Mouse (Mus musculus) hematopoietic stem cell, adult 5-6 weeks (primary cell): ENCODE measurements around the gene Tefm. TPM values are rescaled to one million over a fixed set of nuclear protein-coding genes. Genes with fewer than 3 reads are reported as not detected.
A peak's percentile ranks its signal among the peaks of the same experiment; 100 is the strongest.
"Not testable (repeated sequence)": the region's sequence is repeated elsewhere in the genome, so short reads cannot be mapped to it uniquely, and the experiment has no call there.

Source experiments
- ATAC-seq, 2 experiments: fragments of 125-278 bp in 1 of 2; replicated peaks in 1 of 2; 2 replicates each; pipeline ENCODE4 v1.8.0; 2016 to 2017; ENCODE audit warnings: inconsistent platforms in 2 of 2, mild to moderate bottlenecking in 2 of 2, moderate number of reproducible peaks in 2 of 2, low read depth in 1 of 2, moderate TSS enrichment in 1 of 2; ENCODE audit not compliant: low FRiP score in 2 of 2, poor library complexity in 2 of 2, severe bottlenecking in 2 of 2, insufficient read depth in 1 of 2, low TSS enrichment in 1 of 2
- total RNA-seq: library from RNA; stranded (forward); fragments of 172-1452, 232-1000 nt; gene quantifications from 2 replicates; pipeline ENCODE4 v1.2.3, GENCODE M21; 2017

The Tefm gene
- 21.8 and 23.0 TPM in 2 replicates for total RNA-seq

DNA sequence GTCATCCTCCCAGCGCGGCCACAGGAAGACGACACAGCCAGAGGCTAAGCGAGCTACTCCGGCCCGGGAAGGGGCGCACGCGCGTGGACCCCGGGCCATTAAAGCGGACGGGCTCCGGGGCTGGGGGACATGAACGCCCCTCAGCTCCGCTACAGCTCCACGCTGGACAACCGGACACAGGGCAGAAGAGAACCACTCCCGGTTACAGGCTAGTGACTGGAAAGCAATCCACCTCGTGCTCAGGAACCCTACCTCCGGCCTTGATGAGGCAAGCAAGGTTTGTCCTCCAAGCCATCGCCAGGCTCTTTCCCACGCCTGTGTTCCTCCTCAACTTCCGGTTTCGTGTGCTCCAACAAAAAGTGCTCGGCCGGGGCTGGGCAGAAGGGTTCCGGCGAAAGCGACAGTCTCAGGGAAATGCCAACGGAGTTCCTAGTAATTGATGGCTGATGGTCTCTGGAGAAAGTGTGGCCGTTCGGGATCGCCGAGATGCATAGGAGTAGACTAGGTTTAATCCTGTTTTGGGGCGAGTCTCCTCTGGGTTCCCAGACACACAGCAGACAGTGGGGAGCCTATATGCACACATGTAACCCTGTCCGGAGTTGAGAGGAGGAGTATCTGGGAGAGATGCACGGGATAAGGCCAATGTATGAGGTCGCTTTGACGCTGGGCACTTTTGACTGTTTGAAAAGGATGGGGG lies at the start of gene Tefm:
Gene Tefm, minus strand, starts transcription at position 351 of the 697 bp plus-strand sequence.
- peak; percentile 65 to 79 for ATAC-seq

DNA sequence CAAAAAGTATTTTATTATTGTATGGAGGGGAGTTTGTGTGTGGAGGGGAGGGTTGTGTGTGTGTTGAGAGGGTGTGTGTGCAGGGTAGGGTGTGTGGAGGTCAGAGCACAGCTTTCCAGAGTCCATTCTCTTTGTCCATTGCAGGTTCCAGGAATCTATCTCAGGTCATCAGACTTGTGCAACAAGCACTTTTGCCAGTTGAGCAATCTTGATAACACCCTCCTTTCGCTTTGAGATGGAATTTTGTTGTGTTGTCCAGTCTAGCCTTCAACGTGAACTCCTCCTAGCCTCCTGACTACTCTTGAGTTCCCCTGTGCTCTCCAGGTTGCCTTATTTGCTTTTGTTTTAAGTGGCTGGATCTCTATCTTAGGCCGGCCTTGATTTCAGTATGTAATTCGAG lies 48.3 kb upstream of the Tefm start:
- ATAC-seq: no peak

DNA sequence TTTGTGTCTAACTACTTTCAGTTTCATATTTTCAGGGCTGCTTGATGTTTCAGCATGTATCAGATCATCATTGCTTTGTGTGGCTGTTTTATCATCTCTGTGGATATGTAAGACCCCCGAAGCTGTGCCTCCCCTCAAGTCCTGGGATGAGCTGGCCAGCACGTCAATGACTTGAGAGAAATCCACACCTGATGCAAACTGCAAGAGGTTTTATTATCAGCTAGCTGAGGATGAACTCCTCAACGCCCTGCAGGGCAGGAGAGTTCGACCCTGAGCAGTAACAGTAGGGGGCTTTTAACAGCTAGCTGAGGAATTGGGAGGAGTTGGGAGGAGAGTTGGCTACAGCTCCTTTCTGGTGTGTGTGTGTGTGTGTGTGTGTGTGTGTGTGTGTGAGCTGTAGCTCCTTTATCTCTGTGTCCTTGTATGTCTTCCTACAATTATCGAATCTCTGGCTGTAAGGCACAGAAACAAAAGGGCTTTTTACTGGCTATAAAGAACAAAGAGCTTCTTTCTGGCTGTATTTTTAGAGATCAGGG lies 43.5 kb upstream of the Tefm start:
- not testable (repeated sequence) for ATAC-seq

DNA sequence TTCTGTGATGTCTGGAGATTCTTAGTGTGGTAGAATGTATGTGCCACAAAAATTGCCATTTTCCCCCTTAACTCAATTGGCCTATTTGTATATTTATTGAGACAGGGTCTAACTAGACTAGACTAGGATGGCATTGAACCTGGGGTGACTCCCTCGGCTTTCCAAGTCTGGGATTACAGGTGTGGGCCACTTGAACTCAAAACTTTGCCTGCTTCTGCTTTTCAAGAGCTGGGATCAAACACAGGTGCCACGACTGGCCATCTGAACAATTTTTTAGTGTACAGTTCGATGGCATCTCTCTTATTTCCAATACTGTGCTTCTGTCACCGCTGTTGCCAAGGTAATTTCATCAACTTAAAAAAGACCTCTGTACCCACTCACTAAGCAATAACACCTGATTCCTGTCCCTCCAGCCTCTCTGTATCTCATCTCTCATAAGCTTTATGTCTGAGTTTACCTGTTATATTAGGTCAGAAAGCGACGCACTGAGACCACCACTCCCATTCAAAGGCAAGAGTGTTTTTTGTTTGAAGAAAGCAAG lies 42.6 kb upstream of the Tefm start:
- ATAC-seq: no peak

DNA sequence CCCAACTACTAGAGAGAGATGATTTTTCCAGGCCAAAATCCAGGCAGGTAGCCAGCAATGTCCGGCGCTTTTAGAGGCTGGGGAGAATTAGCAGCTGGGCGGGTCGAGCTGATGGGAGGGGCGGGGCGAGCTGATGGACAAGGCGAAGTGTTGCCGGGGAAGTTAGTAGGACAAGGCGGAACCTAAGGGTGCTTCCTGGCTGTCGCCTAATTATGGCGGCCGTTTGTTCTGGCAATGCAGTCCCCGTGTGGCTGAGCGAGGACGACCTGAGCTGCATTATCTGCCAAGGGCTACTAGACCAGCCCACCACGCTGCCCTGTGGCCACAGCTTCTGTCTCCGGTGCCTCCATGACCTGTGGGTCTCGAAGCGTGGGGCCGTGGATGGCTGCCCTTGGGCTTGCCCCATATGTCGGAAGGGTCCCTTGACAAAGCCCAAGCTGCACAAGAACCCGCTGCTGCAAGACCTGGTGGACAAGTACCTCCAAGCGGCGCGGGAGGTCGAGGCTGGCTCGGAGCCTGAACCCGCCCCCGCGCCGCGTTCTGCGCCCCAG lies 41.8 kb upstream of the Tefm start, which contains the start of gene Rnf135:
Gene Rnf135, plus strand, starts transcription at position 147 of the 551 bp plus-strand sequence.
- peak; percentile 100 for ATAC-seq

DNA sequence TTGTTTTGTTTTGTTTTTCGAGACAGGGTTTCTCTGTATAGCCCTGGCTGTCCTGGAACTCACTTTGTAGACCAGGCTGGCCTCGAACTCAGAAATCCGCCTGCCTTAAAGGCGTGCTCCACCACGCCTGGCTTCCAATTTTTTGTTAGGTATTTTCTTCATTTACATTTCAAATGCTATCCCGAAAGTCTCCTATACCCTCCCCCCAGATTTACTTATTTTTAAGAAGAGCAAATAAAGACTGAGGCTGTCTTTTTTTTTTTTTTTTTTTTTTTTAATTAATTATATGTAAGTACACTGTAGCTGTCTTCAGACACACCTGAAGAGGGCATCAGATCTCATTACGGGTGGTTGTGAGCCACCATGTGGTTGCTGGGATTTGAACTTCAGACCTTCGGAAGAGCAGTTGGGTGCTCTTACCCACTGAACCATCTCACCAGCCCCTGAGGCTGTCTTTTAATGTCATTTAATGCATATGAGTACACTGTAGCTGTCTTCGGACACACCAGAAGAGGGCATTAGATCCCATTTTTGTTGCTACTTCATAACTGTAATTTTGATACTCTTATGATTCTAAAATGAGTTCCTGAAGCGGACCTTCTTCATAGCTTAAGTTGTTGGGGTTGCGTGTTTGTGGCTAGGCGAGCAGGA lies 41.2 kb upstream of the Tefm start:
- peak; percentile 46 to 55; a peak in 3 of 4 replicates for ATAC-seq

DNA sequence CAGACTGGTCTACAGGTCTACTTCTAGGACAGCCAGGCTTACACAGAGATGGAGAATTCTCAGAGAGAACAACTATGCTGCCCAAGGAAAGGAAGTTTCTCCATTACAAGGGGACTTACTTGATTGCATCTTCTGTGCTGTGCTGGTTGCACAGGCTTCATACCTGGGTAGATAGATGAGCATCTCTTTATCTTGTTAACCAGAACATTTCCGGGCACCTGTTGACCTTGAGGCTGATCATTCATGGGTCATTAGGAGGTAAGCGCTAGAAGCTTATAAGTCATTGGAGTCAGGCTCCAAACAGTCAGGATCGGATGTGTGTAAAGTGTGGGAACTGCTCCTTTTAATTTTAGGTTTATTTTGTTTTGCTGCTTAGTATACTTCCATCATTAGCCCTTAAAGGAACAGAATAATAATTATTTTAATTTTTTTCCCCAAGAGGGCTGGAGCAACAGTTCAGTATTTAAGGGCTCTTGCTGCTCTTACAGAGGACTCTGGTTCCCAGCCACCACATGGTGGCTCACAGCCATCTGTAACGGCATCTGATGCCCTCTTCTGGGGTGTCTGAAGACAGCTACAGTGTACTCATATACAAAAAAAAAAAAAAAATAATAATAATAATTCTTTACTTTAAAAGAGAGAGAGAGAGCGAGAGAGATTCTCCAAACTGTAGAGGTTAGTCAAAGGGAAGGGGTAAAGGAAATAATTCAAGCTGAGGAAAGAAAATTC lies 39.2 kb upstream of the Tefm start:
- ATAC-seq: no peak

DNA sequence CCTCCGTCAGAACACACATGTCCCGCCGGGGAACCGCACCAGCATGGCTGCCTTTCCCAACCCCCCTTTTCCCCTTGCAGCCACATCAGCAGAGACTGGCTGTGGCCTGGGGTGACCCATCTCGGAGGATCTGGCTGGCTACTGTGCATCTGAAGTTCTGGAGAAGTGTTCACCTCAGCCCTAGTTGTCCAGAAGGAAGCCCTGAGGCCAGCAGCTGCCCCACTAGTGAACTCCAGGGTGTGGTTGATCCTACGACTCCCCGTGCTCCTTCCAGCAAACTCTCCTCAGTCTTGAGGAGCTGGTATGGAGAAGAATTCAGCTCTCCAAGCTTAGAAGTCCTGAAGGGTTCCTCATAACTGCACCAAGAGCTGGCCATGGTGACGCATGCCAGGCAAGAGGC lies 36.3 kb upstream of the Tefm start:
- no peak for ATAC-seq

DNA sequence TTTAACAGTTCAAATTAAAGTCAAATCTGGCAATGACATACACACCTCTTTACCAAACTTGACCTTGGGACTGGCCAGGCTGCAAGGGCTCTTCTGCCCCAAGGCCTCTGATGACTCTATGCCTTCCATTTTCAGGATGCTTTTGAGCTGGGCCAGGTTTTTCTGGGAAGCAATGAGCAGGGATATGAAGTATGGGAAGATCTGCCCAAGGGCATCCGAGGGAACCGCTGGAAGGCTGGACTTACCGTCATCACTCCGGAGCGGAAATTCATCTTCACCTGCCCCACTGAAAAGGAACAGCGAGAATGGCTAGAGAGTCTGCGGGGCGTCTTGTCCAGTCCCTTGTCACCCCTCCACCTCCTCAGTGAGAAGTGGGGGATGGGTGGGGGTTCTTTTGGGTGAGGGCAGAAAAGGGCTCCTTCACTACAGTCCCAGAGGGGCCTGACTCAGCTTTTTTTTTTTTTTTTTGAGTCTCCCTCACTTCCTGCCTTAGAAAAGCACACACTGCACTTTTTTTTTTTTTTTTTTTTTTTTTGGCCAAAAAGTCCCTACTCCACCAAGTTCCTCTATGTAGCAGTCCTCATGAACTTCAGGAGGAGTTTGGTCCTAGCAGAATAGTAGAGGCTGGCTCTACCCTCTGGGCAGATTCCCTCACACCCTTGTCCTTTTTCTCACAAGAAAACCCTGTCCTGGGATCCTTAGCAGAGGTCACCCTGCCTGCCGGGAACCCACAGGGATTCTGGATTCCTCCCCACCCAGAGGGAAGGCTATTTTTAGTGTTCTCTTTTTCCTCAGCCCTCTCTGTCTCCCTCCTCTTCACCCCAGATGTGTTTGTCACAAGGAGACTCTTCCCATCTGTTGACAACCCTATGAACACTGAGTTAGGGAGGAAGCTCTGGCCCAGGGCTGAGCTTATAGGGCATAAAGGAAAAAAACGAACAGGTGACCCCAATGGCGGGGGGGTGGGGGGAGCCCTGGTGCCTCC lies 35.2 kb upstream of the Tefm start:
- peak; percentile 39 to 59; a peak in 3 of 4 replicates for ATAC-seq

DNA sequence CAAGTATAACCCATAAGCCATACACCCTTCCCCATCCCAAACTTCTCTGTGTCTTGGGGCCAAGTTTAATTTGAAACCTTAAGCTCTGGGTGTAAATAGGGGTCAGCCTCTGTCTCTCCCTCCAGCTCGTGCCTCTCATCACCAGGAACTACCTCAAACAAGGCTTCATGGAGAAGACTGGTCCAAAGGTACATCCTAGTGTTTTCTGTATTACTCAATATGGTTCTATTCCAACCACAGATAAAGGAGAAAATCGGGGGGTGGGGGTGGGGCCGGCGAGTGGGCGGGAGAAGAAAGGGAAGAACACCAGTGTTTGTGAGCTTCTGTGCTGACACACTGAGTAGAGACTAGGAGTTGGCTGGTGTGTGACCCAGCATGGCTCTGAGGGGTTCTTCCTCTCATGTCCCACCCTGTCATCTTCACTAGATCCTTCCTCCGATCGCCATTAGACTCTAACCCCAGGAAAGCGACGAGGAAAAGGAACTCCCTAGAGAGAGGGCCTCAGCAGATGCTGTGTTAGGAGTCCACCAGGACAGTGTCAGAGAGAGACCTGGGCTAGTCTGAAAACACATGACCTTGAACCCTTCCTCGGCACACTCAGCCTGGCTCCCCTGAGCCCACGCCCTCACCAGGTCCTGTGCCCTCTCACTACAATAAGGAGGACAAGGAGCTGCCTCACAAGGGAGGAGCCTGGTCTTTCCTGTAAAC lies 32.1 kb upstream of the Tefm start:
- ATAC-seq: no peak

DNA sequence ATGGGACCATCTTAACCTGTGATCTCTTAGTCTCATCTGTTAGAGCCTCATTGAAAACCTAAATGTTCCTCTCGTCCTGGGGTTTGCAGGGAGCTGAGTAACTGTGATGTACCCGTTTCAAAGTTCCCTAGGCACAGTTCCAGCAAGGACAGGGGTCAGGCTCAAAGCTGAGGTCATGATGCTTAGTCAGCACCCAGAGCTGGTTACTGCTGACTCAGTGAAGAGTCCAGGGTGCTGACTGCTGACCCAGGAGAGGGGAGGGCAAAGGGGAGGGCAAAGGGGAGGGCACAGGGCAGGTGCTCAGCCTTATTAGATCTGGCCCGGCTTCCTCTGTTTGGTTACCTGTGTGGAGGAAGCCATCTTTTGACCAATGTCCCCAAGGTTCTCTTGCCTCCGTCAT lies 29.9 kb upstream of the Tefm start:
- ATAC-seq: no peak

DNA sequence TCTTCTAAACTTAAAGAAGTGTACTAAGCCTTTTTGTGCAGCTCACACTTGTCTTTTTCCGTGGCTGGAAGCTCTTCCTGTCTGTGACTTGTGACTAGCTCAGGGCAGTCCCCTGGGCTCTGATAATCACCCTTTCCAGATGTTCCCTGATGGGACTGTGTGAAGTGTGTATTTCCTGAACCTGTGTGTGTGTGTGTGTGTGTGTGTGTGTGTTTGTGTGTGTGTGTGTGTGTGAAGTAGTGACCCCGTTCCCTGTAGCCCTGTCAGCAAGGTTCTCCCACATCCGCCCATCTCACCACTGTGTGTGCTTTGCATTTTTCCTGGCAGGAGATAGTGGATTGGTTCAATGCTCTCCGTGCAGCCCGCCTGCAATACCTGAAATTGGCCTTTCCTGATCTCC lies 28.4 kb upstream of the Tefm start:
- ATAC-seq: no peak

DNA sequence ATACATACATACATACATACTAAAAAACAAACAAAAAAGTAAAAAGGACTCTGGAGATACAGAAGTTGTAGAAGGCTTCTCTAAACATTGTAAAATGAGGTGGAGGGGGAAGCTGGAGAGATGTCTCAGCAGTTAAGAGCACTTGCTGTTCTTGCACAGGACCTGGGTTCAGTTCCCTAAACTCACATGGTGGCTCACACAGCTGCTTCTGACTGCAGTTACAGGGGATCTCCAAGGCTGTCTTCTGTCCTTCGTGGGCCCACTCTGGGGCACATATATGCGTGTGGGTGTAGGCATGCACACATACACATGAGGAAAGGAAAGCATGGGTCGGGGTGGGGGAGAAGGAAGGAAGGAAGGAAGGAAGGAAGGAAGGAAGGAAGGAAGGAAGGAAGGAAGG lies 27.7 kb upstream of the Tefm start:
- ATAC-seq: no peak

DNA sequence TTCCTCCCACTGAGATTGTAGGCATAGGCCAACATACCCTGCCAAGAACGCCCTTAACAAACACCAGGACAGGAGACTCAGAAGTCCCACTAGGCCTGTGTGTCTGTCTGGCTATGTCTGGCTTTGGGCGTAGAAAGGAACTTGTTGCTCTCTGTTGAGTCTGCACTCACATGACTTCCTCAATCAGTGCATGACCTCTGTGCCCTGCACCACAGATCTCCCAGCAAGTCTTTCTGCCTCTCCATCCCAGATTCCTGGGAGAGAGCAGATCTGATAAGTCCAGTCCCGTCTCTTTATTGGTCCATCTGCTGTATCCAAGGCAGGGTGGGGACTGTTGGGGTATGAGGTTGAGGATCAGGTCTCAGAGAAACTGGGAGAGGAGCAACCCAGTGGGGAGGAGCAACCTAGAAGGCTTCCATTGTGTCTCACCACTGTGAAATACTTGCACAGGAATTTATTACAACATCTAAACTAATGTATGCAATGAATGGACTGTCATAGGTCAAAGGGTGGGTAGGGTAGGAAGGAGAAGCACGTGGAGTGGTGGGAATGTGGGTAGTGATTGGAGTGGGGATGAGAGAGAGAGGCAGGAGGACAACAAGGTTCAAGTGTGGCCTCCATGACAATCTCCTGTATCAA lies 26.8 kb upstream of the Tefm start:
- no peak for ATAC-seq

DNA sequence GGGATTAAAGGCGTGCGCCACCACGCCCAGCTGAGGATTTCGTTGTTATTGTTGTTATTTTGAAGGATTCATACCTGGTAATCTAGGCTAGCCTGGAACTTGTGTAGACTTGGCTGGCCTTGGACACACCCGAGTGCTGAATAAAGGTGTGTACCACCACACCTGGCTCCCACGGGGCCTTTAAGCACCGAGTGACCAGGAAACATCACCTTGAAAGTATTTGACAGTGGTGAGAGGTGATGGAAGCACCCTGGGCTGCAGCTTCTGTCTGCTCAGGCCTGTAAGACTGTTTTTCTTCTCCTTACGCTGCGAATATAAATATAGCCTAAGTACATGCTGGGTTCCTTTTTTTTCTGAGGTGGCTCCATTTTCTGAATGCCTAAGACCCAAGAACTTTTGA lies 26.1 kb upstream of the Tefm start:
- no peak for ATAC-seq

DNA sequence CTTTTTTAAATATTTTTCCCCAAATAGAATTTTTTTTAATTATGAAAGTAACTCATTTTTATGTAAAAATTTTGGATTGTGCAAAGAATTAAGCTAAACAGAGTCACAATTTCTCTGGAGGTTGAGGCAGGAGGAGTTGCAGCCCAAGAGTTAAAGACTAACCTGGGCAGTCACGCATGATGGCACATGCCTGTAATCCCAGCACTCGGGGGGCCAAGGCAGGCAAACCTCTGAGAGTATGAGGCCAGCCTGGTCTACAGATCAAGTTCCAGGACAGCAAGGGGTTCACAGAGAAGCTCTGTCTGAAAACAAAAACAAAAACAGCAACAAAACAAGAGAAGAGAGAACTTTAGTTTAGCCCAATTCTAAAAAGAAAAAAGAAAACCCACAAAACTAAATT lies 22.2 kb upstream of the Tefm start:
- no peak for ATAC-seq
